Mouse (Mus musculus): ENCODE results near the gene Gm17387.

Gene Gm17387

DNA sequence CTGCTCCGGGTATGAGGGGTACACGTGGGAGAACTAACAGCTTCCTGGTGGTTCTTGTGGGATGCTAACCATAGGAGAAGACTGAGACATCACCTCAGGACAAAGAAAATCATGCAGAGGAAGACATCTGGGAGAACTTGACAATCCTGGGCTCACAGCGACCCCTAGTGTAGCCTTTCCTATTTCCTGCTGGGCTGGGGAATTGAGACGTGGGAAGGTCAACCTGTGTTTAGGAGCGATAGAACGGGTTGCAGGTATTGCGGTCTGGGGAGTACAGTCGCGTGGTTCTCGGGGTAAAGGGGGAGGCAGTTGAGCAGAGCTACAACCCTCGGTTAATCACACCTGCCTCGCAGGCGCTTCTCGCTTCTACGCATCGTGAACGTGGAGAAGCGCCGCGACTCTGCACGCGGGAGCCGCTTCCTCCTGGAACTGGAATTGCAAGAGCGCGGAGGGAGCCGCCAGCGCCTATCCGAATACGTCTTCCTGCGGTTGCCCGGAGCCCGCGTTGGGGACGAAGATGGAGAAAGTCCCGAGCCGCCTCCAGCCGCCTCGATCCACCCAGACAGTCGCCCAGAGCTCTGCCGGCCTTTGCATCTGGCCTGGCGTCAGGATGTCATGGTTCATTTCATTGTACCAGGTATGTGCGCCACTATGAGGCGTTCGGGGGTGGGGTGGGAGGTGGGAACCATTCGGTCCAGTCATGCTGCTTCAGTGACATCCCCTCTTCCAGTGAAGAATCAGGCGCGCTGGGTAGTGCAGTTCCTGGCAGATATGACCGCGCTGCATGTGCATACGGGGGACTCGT is 41.3 kb downstream of the Gm17387 start:
- 0 out of 2 replicates have a peak, but pooled peaks have one; percentile 46 for ATAC-seq (ENCODE audit: insufficient number of reproducible peaks, low FRiP score, low TSS enrichment)

- no peak for ATAC-seq (ENCODE audit: insufficient number of reproducible peaks, low FRiP score, low TSS enrichment)
Observed at GRCm38 (mm10) chr7:141072017-141072745, 43.2 kb downstream of the Gm17387 start.

DNA sequence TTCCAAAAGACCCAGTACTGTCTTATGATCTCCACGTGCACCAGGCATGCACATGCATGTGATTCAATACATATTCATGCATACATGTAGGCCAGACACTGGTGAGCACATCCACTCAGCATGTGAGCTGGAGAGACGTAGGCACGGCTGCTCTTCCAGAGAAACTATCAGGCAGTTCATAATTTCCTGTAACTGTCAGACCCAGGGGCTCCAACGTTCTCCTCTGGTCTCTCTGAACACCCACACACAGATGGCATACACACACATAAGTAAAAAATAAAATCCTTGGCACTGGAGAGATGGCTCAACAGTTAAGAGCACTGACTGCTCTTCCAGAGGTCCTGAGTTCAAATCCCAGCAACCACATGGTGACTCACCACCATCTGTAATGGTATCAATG is 44.9 kb downstream of the Gm17387 start:
- ATAC-seq (ENCODE audit: insufficient number of reproducible peaks, low FRiP score, low TSS enrichment) = no peak

GRCm38 (mm10) chr7:141077841-141078240 is 48.9 kb downstream of the Gm17387 start, which contains the start of gene Pkp3:
TSS of gene Pkp3 (plus strand) at chr7:141078218.
- no peak for ATAC-seq (ENCODE audit: insufficient number of reproducible peaks, low FRiP score, low TSS enrichment)

- ATAC-seq (ENCODE audit: insufficient number of reproducible peaks, low FRiP score, low TSS enrichment) = no peak
Observed at GRCm38 (mm10) chr7:141078876-141079275, 49.9 kb downstream of the Gm17387 start.
